10 mouse cellular contexts compared by ENCODE assay signal in the genomic region with DNA sequence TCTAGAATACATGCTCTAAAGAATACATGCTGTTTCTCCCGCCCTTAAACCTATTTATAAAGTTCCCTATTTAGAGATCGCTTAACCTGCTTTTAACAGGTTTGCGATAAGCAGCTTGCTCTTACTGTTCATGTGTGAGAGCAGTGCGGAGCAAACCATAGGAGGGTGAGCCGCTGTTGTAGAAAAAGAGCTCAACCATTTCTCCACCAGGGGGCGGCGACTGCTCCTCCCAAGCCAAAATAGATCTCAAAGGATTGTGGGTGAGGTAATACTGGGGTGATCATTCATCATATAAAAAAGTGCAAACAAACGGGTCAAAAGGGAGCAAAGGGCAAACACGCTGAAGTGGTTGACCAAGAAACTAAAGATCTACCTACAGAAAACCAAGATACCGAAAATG. TPM values are rescaled to one million over a fixed set of nuclear protein-coding genes. Genes with fewer than 3 reads are reported as not detected.
DNase-seq lines count a peak whose midpoint lies in the region; ATAC-seq and TF ChIP-seq lines count a peak whose summit lies in the region.
"Had no signal": no experiment of that assay in that cellular context is flagged by ENCODE, and none has a peak within 500 bp of the region (broad histone marks: within the 10 kb centered on the region; RNA-seq: fewer than 3 reads in every experiment).

No protein-coding gene starts in this region.

- H3K27ac ChIP-seq in layer of hippocampus, adult 2 months: no peak overlapping the region

- H3K4me3 ChIP-seq in layer of hippocampus, adult 2 months: no peak overlapping the region
- H3K4me3 ChIP-seq: megakaryocyte, embryonic 14.5 days had no signal

- DNase-seq in adrenal gland, postnatal 14 days: peak; percentile 9
- no peak for DNase-seq in adrenal gland, postnatal 4 days (ENCODE audit: low spot score in 2 of 2)
- no peak for DNase-seq in layer of hippocampus, adult 2 months (ENCODE audit: low spot score in 2 of 2)
- no peak for DNase-seq in layer of hippocampus, adult 18-20 months (ENCODE audit: low spot score in 2 of 2)
- peak; percentile 12 for DNase-seq in NIH3T3 (ENCODE audit: low read depth)
- DNase-seq in left cerebral cortex, adult 8-10 months (ENCODE audit: low spot score in 2 of 2): no peak
- DNase-seq in layer of hippocampus, postnatal 14 days (ENCODE audit: low spot score in 2 of 2): no peak

- ATAC-seq in megakaryocyte progenitor cell, adult 5-6 weeks (replicated peaks; ENCODE audit: poor library complexity): peak; percentile 82

- peak; percentile 56 for TF ChIP-seq CTCF in layer of hippocampus, adult 2 months (conservative IDR thresholded peaks at IDR 0.05)

RNA-seq across cellular contexts. Expression of gene Yy2, which starts 5.0 kb away (rescaled TPM):
- 0.11 and 1.3 TPM in 2 replicates for total RNA-seq in adrenal gland, postnatal 14 days (2021)
- total RNA-seq in adrenal gland, postnatal 4 days (2021): 1 to 10 TPM; 1.5 to 2.8 TPM
- total RNA-seq in layer of hippocampus, adult 2 months (2021): under 1 TPM in 1 of 2 experiments, not detected in 1; 0.93 TPM
- total RNA-seq in layer of hippocampus, adult 18-20 months (2021): under 1 TPM in 1 of 2 experiments, not detected in 1; 0.35 TPM
- total RNA-seq in megakaryocyte progenitor cell, adult 5-6 weeks (2015): 4.3 and 8.7 TPM in 2 replicates
- total RNA-seq in megakaryocyte progenitor cell, adult 5-6 weeks (2017): 2.9 and 4.0 TPM in 2 replicates
- under 1 TPM in 2 of 4 experiments, not detected in 2; 0.85 to 0.93 TPM for total RNA-seq in left cerebral cortex, adult 8-10 months (2022)
- not detected for total RNA-seq in layer of hippocampus, postnatal 14 days (2021)
- total RNA-seq: left cerebral cortex, postnatal 25 days had no signal

RNA-seq across cellular contexts. Expression of gene Mbtps2, which starts 34.7 kb away (rescaled TPM):
- total RNA-seq in adrenal gland, postnatal 14 days (2021): 22.2 and 23.4 TPM in 2 replicates
- total RNA-seq in adrenal gland, postnatal 4 days (2021): 10 to 100 TPM; 29.5 to 35.1 TPM
- 10 to 100 TPM; 34.0 to 34.1 TPM for total RNA-seq in layer of hippocampus, adult 2 months (2021)
- total RNA-seq in layer of hippocampus, adult 18-20 months (2021): 10 to 100 TPM; 29.7 to 32.7 TPM
- total RNA-seq in megakaryocyte progenitor cell, adult 5-6 weeks (2015): 24.9 and 28.4 TPM in 2 replicates
- total RNA-seq in megakaryocyte progenitor cell, adult 5-6 weeks (2017): 9.5 and 14.1 TPM in 2 replicates
- total RNA-seq in left cerebral cortex, adult 8-10 months (2022): 10 to 100 TPM; 27.3 to 35.0 (median 28.6) TPM
- total RNA-seq in layer of hippocampus, postnatal 14 days (2021): 10 to 100 TPM; 33.8 to 34.8 TPM

Comparison
In these comparisons a context has a peak if more than half of its experiments do, and no peak if none do; other contexts are left out.
1. DNase-seq: peak in adrenal gland, postnatal 14 days (single experiment) and NIH3T3 (single experiment); none in adrenal gland, postnatal 4 days (0 of 2), layer of hippocampus, adult 2 months (0 of 2), layer of hippocampus, adult 18-20 months (0 of 2), left cerebral cortex, adult 8-10 months (0 of 2) and layer of hippocampus, postnatal 14 days (0 of 2).